Mouse (Mus musculus) ES-Bruce4 (cell line): ENCODE data around the gene Qser1. TPM values are rescaled to one million over a fixed set of nuclear protein-coding genes. Genes with fewer than 3 reads are reported as not detected.
"Not testable (repeated sequence)": the region's sequence is repeated elsewhere in the genome, so short reads cannot be mapped to it uniquely, and the experiment has no call there.

Experiments used
- H3K27ac ChIP-seq: 2 replicates; pipeline ENCODE4 v1.5.1; 2012; ENCODE audit warnings: low read length, inconsistent platforms; ENCODE audit not compliant: insufficient read depth
- H3K27me3 ChIP-seq: 2 replicates; pipeline ENCODE4 v1.6.1; 2012; ENCODE audit warnings: mild to moderate bottlenecking, low read length, inconsistent platforms; ENCODE audit not compliant: control insufficient read depth, poor library complexity, insufficient read depth, severe bottlenecking
- H3K36me3 ChIP-seq: 2 replicates; pipeline ENCODE4 v1.6.1; 2012; ENCODE audit warnings: inconsistent platforms, mild to moderate bottlenecking, low read length, moderate library complexity; ENCODE audit not compliant: control insufficient read depth, poor library complexity, insufficient read depth, severe bottlenecking
- H3K4me1 ChIP-seq: one replicate; pipeline ENCODE4 v1.8.1; 2011; ENCODE audit warnings: low read length; ENCODE audit not compliant: control insufficient read depth, insufficient read depth
- H3K4me3 ChIP-seq: 2 replicates; pipeline ENCODE4 v1.5.1; 2011; ENCODE audit warnings: low read depth, mild to moderate bottlenecking, low read length
- H3K9ac ChIP-seq: 2 replicates; pipeline ENCODE4 v1.6.1; 2012; ENCODE audit warnings: low read depth, mild to moderate bottlenecking, inconsistent platforms; ENCODE audit not compliant: poor library complexity, severe bottlenecking
- H3K9me3 ChIP-seq: replicated peaks from 2 replicates; pipeline ENCODE4 v1.6.1; 2012; ENCODE audit warnings: mild to moderate bottlenecking, low read length, inconsistent platforms; ENCODE audit not compliant: control insufficient read depth, poor library complexity, insufficient read depth, severe bottlenecking
- CTCF ChIP-seq: IDR thresholded peaks from one replicate; pipeline ENCODE4 v1.8.1; 2011; ENCODE audit warnings: low read depth, low read length
- EP300 ChIP-seq: IDR thresholded peaks from 2 replicates; pipeline ENCODE4 v1.6.1; 2011; ENCODE audit warnings: low read depth, low read length; ENCODE audit not compliant: insufficient read depth
- POLR2A ChIP-seq: IDR thresholded peaks from one replicate; pipeline ENCODE4 v1.8.1; 2011; ENCODE audit warnings: low read length; ENCODE audit not compliant: insufficient read depth
- polyA plus RNA-seq: library from polyadenylated mRNA; stranded (reverse); fragments of >200 nt; gene quantifications from 2 replicates; pipeline ENCODE4 v1.2.4, GENCODE M21; 2011; ENCODE audit warnings: low read depth; ENCODE audit not compliant: missing spikeins, insufficient read depth, insufficient read length

Gene Qser1
- polyA plus RNA-seq: 47.6 and 49.5 TPM in 2 replicates

- no peaks in the 10 kb centered on the region for H3K36me3 ChIP-seq
- peak within 1 kb of the TSS; percentile 90 for H3K4me3 ChIP-seq
- no peaks in the 10 kb centered on the region for H3K4me1 ChIP-seq
- no peaks in the 10 kb centered on the region for H3K27me3 ChIP-seq
- peak within 1 kb of the TSS; percentile 96 for H3K27ac ChIP-seq
- peak within 1 kb of the TSS; percentile 99 for H3K9ac ChIP-seq
- TF ChIP-seq EP300 (no peak), CTCF (no peak), POLR2A (no peak)
- H3K9me3 ChIP-seq: no peaks in the 10 kb centered on the region
These were observed at the start of gene Qser1 for GRCm38 (mm10) chr2:104816371-104816827. Gene Qser1 (minus strand): TSS chr2:104816760.

- H3K27ac ChIP-seq: no peak overlapping the region
- no peaks in the 10 kb centered on the region for H3K9me3 ChIP-seq
- H3K36me3 ChIP-seq: no peaks in the 10 kb centered on the region
- H3K27me3 ChIP-seq: no peaks in the 10 kb centered on the region
- no peak overlapping the region for H3K9ac ChIP-seq
- H3K4me3 ChIP-seq: no peak overlapping the region
- TF ChIP-seq EP300 (no peak), POLR2A (no peak), CTCF (no peak)
- H3K4me1 ChIP-seq: no peaks in the 10 kb centered on the region
These were observed 47.8 kb upstream of the Qser1 start for GRCm38 (mm10) chr2:104864176-104864860.

GRCm38 (mm10) chr2:104860426-104860825, 43.9 kb upstream of the Qser1 start:
- TF ChIP-seq CTCF: no peak
- no peak for TF ChIP-seq EP300
- no peak for TF ChIP-seq POLR2A
- Histone ChIP-seq H3K27ac (no peak overlapping the region), H3K4me3 (no peak overlapping the region), H3K4me1 (no peaks in the 10 kb centered on the region), H3K9ac (no peak overlapping the region), H3K27me3 (no peaks in the 10 kb centered on the region), H3K36me3 (no peaks in the 10 kb centered on the region), H3K9me3 (no peaks in the 10 kb centered on the region)

- TF ChIP-seq EP300 (peak; percentile 56; the same call in 1 of the 2 replicates), POLR2A (no peak), CTCF (no peak)
- no peak overlapping the region for H3K4me3 ChIP-seq
- no peaks in the 10 kb centered on the region for H3K27me3 ChIP-seq
- H3K9ac ChIP-seq: no peak overlapping the region
- no peaks in the 10 kb centered on the region for H3K9me3 ChIP-seq
- peaks cover 3% of the 10 kb centered on the region for H3K4me1 ChIP-seq
- no peak overlapping the region for H3K27ac ChIP-seq
- no peaks in the 10 kb centered on the region for H3K36me3 ChIP-seq
These were observed 42.5 kb upstream of the Qser1 start for GRCm38 (mm10) chr2:104859060-104859459.

- H3K27me3 ChIP-seq, H3K36me3 ChIP-seq, H3K9me3 ChIP-seq, H3K4me3 ChIP-seq, H3K4me1 ChIP-seq: not testable (repeated sequence)
- H3K9ac ChIP-seq: 0 out of 2 replicates have a peak overlapping the region, but pooled peaks have one; percentile 47
- H3K27ac ChIP-seq: peak overlapping the region; percentile 53
These were observed 41.5 kb upstream of the Qser1 start for GRCm38 (mm10) chr2:104858083-104858482.

GRCm38 (mm10) chr2:104856218-104856617, 39.7 kb upstream of the Qser1 start:
- peak overlapping the region; percentile 79 for H3K27ac ChIP-seq
- H3K9me3 ChIP-seq: no peaks in the 10 kb centered on the region
- TF ChIP-seq EP300: no peak
- no peak for TF ChIP-seq POLR2A
- TF ChIP-seq CTCF: no peak
- no peaks in the 10 kb centered on the region for H3K27me3 ChIP-seq
- H3K36me3 ChIP-seq: no peaks in the 10 kb centered on the region
- peaks cover 3% of the 10 kb centered on the region for H3K4me1 ChIP-seq
- H3K4me3 ChIP-seq: no peak overlapping the region
- no peak overlapping the region for H3K9ac ChIP-seq
